Mouse (Mus musculus): Measurements from ENCODE around the gene Tsx. TPM values are rescaled to one million over a fixed set of nuclear protein-coding genes. Genes with fewer than 3 reads are reported as not detected.
"Not testable (repeated sequence)": the region's sequence is repeated elsewhere in the genome, so short reads cannot be mapped to it uniquely, and the experiment has no call there.

Tsx gene
- total RNA-seq (2014; fragmentation: Nextera tagmentation) (not detected in 2 replicates), total RNA-seq (2017) (not detected in 2 replicates)

- no peak for ATAC-seq (replicated peaks; ENCODE audit: low FRiP score, low TSS enrichment, poor library complexity, severe bottlenecking)
Observed at GRCm38 (mm10) chrX:103414167-103414566, at the start of gene Tsx. Gene Tsx, plus strand, starts transcription at chrX:103414467.

DNA sequence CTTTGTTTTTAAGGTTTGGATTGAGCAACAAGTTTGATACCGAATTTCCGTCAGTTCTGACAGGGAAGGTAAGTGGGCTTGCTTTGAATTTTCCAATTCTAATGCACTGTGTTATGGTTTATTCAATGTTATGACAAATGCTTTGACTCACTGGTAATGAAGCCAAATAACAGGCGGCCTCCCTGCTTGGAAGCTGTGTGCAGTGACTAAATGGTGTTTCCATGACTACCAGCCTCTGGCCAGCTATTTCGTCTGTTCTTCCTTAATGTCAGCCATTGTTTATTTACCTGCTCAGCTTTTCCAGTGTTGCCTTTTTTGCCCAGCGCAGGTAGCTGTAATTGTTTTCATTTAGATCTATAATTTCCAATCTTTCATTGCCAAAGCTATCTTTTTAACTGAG is 48.1 kb upstream of the Tsx start:
- no peak for ATAC-seq (replicated peaks; ENCODE audit: low FRiP score, low TSS enrichment, poor library complexity, severe bottlenecking)

- ATAC-seq (replicated peaks; ENCODE audit: low FRiP score, low TSS enrichment, poor library complexity, severe bottlenecking): no peak
Observed at GRCm38 (mm10) chrX:103368650-103369049, 45.6 kb upstream of the Tsx start.

- ATAC-seq (replicated peaks; ENCODE audit: low FRiP score, low TSS enrichment, poor library complexity, severe bottlenecking): 0 out of 2 replicates have a peak, but pooled peaks have one; percentile 55
Observed at GRCm38 (mm10) chrX:103371221-103371620, 43.0 kb upstream of the Tsx start.

GRCm38 (mm10) chrX:103371627-103372026 is 42.6 kb upstream of the Tsx start:
- ATAC-seq (replicated peaks; ENCODE audit: low FRiP score, low TSS enrichment, poor library complexity, severe bottlenecking): no peak

- ATAC-seq (replicated peaks; ENCODE audit: low FRiP score, low TSS enrichment, poor library complexity, severe bottlenecking): no peak
Observed at GRCm38 (mm10) chrX:103374250-103374649, 40.0 kb upstream of the Tsx start.

DNA sequence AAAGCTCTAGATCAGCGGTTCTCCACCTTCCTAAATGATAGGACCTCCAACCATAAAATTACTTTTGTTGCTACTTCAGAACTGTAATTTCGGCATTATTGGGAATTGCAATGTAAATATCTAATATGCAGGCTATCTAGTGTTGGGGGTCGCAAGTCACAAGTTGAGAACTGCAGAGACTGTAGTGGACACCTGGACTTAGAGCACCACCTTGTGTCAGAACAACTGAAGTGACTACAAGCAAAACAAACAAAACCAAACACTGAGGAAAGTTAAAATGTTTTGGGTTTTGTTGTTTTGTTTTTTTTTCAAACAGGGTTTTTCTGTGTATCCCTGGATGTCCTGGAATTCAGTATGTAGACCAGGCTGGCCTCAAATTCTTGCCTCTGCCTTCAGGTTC is 29.7 kb upstream of the Tsx start:
- no peak for ATAC-seq (replicated peaks; ENCODE audit: low FRiP score, low TSS enrichment, poor library complexity, severe bottlenecking)

GRCm38 (mm10) chrX:103388131-103388530 is 26.1 kb upstream of the Tsx start:
- no peak for ATAC-seq (replicated peaks; ENCODE audit: low FRiP score, low TSS enrichment, poor library complexity, severe bottlenecking)

- no peak for ATAC-seq (replicated peaks; ENCODE audit: low FRiP score, low TSS enrichment, poor library complexity, severe bottlenecking)
Observed at GRCm38 (mm10) chrX:103393841-103394240, 20.4 kb upstream of the Tsx start.

DNA sequence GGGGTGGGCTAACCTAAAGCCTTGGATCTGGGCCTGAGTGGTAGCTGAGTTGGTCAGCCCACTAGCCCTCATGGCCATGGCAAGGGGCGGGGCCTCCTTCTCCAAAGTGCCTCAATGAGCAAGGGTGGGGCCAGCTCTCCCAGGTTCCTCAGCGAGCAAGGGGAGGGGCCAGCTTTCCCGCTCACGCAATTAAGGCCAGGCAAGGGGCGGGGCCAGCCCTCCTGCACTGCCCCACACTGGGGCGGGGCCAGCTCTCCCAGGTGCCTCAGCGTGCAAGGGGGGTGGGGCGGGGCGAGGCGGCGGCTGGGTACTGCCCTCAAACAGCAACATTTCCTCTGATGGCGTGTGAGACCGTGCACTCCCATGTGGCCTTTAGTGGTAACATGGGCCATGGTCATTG is 9.2 kb upstream of the Tsx start:
- no peak for ATAC-seq (replicated peaks; ENCODE audit: low FRiP score, low TSS enrichment, poor library complexity, severe bottlenecking)

- ATAC-seq (replicated peaks; ENCODE audit: low FRiP score, low TSS enrichment, poor library complexity, severe bottlenecking): no peak
Observed at GRCm38 (mm10) chrX:103421710-103422109, 7.4 kb downstream of the Tsx start, which contains the start of gene Gm26992. Gene Gm26992, plus strand, starts transcription at chrX:103422010.

GRCm38 (mm10) chrX:103427677-103428076 is 13.4 kb downstream of the Tsx start:
- ATAC-seq (replicated peaks; ENCODE audit: low FRiP score, low TSS enrichment, poor library complexity, severe bottlenecking): no peak

- no peak for ATAC-seq (replicated peaks; ENCODE audit: low FRiP score, low TSS enrichment, poor library complexity, severe bottlenecking)
Observed at GRCm38 (mm10) chrX:103432293-103432692, 18.0 kb downstream of the Tsx start.

DNA sequence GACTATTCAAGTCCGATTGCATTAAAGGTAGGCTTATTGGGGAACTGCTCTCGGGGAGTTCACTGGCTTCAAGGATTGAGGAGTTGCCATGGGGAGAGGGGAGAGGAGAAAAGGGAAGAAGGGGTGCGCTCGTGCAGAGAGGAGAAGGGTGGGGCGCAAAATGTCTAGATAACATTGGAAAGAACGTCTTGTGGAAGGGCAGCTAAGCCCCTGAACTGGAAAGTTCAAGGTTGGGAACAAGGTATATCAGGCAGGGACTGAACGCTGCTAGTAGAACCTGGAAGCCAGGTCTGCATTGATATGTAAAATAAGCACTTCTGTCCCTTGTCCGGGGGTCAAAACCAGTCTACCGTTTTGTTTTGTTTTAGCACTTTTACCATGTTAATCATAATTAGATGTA is 23.8 kb downstream of the Tsx start:
- no peak for ATAC-seq (replicated peaks; ENCODE audit: low FRiP score, low TSS enrichment, poor library complexity, severe bottlenecking)

DNA sequence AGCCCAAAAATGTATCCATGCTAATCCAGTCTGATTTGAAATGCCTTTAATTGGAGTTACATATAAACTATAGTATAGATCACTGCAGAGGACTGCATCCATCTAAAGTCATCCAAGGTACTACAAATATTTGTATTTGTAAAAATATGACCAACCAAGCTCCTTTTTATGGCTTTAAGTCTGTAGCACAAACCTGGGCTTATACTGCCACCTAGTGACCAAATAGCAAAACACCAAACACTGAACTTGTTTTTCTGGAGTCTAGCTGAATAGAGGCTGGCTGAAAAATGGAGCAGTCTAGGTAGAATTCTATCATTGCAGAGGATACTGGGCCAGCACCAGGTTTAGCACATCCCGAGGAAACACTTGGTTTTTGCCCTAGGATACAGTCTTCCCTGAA is 26.5 kb downstream of the Tsx start:
- no peak; the same call in 1 of the 2 replicates for ATAC-seq (replicated peaks; ENCODE audit: low FRiP score, low TSS enrichment, poor library complexity, severe bottlenecking)

DNA sequence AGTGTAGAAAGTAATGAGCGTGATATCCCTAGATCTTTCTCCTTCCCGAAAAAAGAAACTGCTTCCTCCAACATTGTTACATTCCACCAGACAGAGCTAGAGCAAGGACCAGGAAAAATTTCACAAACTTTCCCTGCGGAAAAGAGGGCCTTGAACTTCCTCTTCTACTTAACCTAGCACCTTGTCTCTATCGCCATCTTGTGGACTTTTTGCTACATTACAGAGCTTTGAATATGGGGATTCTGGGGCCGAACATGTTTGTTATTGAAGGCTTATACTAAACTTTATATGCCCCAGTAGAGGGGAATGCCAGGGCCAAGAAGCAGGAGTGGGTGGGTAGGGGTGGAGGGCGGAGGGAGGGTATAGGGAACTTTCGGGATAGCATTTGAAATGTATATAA is 29.5 kb downstream of the Tsx start:
- ATAC-seq (replicated peaks; ENCODE audit: low FRiP score, low TSS enrichment, poor library complexity, severe bottlenecking): peak; percentile 73; the same call in 1 of the 2 replicates

DNA sequence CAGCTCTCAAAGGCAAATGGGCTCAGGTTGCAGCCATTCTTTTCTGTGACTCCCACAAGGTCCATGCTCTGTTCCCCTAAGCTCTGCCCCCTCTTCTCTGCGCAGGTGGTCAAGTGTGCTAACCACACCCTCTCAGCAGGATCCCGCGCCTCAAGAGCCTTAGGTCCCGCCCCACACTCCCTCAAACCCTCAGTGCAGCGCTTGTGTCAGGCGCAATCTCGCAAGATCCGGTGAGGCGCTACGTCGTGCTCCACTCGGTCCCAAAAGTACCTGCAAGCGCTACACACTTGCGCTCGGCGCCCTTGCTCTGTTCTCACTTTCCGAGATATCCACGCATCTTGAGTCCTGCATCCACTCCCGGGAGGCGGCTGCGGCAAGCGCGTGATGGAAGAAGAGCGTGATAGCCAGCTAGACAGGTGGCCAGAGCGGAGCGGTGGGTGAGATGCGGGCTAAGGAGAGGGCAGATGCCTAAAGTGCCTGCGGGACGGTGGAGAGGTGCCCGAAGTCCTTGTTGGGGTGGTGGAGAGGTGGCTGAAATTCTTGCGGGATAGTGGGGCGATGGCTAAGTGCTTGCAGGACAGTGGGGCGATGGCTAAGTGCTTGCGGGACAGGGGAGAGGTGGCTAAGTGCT is 33.4 kb downstream of the Tsx start:
- ATAC-seq (replicated peaks; ENCODE audit: low FRiP score, low TSS enrichment, poor library complexity, severe bottlenecking): peak; percentile 90

DNA sequence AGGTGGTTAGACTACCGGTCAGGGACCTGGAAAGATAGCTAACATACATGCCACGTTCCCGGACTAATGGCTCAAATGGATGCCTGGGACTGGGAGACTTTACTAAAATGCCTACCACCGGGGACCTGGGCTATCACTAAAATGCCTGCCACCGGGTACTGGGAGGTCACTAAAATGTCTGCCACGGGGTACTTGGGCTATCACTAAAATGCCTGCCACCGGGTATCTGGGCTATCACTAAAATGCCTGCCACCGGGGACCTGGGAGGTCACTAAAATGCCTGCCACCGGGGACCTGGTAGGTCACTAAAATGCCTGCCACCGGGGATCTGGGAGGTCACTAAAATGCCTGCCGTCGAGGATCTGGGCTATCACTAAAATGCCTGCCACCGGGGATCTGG is 34.2 kb downstream of the Tsx start:
- not testable (repeated sequence) for ATAC-seq (replicated peaks; ENCODE audit: low FRiP score, low TSS enrichment, poor library complexity, severe bottlenecking)

- not testable (repeated sequence) for ATAC-seq (replicated peaks; ENCODE audit: low FRiP score, low TSS enrichment, poor library complexity, severe bottlenecking)
Observed at GRCm38 (mm10) chrX:103448943-103449722, 34.9 kb downstream of the Tsx start.

- no peak for ATAC-seq (replicated peaks; ENCODE audit: low FRiP score, low TSS enrichment, poor library complexity, severe bottlenecking)
Observed at GRCm38 (mm10) chrX:103452815-103453214, 38.5 kb downstream of the Tsx start.

DNA sequence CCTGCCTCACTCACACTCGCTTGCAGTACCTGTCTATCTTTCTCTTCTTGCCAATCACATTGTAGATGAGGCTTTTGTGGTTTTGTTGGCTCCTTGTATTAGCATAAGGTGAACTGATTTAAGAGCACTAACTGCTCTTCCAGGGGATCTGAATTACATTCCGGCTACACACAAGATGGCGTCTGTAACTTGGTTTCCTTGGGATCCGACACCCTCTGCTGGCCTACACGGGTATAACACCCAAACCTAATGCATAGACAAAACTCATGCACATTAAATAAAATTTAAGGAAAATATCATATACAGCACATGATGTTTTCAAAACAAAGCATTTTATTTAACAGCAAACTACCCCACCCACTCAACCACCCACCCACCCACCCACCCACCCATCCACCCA is 45.8 kb downstream of the Tsx start:
- no peak for ATAC-seq (replicated peaks; ENCODE audit: low FRiP score, low TSS enrichment, poor library complexity, severe bottlenecking)

Measured in megakaryocyte-erythroid progenitor cell, adult 5-6 weeks (primary cell).